Mouse (Mus musculus) neural tube, embryonic 14.5 days (tissue): ENCODE data around the gene Ubash3a. TPM values are rescaled to one million over a fixed set of nuclear protein-coding genes. Genes with fewer than 3 reads are reported as not detected.

Experiments
- ATAC-seq: fragments of 200-750 bp; cut with Nextera tagmentation; 2 replicates; pipeline ENCODE4 v1.8.0; 2017; ENCODE audit warnings: low read depth, mild to moderate bottlenecking, moderate TSS enrichment, moderate library complexity
- H3K27ac ChIP-seq: fragments of 300-500 bp; sonication (generic); 2 replicates; pipeline ENCODE4 v1.5.1; 2014; ENCODE audit warnings: low read depth, mild to moderate bottlenecking, control low read depth, low read length, moderate library complexity, mixed read lengths
- H3K27me3 ChIP-seq: fragments of 300-500 bp; sonication (generic); 2 replicates; pipeline ENCODE4 v1.6.1; 2014; ENCODE audit warnings: low read length; ENCODE audit not compliant: control insufficient read depth, insufficient read depth
- H3K36me3 ChIP-seq: fragments of 300-500 bp; sonication (generic); 2 replicates; pipeline ENCODE4 v1.6.1; 2014; ENCODE audit warnings: low read length, mixed read lengths; ENCODE audit not compliant: control insufficient read depth, insufficient read depth
- H3K4me1 ChIP-seq: fragments of 300-500 bp; sonication (generic); 2 replicates; pipeline ENCODE4 v1.6.1; 2014; ENCODE audit warnings: low read length; ENCODE audit not compliant: control insufficient read depth, insufficient read depth
- H3K4me2 ChIP-seq: fragments of 300-500 bp; sonication (generic); 2 replicates; pipeline ENCODE4 v1.6.1; 2014; ENCODE audit warnings: mild to moderate bottlenecking, low read depth, low read length, control low read depth
- H3K4me3 ChIP-seq: fragments of 300-500 bp; sonication (generic); 2 replicates; pipeline ENCODE4 v1.5.1; 2014; ENCODE audit warnings: low read depth, low read length, control low read depth, mixed read lengths
- H3K9ac ChIP-seq: fragments of 300-500 bp; sonication (generic); replicated peaks from 2 replicates; pipeline ENCODE4 v1.6.1; 2014; ENCODE audit warnings: low read depth, mild to moderate bottlenecking, control low read depth, low read length, mixed read lengths
- H3K9me3 ChIP-seq: fragments of 300-500 bp; sonication (generic); 2 replicates; pipeline ENCODE4 v1.6.1; 2016; ENCODE audit warnings: low read length; ENCODE audit not compliant: control insufficient read depth
- WGBS: fragments of 180-500 bp; shearing (Covaris S2); extraction: QIAGEN DNeasy Blood & Tissue Kit; methylation state at CpG from one replicate; pipeline ENCODE4 v1.1.7; 2014; 5-methylcytosine and 5-hydroxymethylcytosine counted together
- polyA plus RNA-seq: library from polyadenylated mRNA; unstranded; fragments of >200 nt; fragmentation: Nextera tagmentation; extraction: Ambion mirVana; gene quantifications from 2 replicates; pipeline ENCODE4 v1.2.1, GENCODE M21; 2014

The Ubash3a gene
- polyA plus RNA-seq, 1 experiment from 2014 or later = 0.44 TPM

DNA sequence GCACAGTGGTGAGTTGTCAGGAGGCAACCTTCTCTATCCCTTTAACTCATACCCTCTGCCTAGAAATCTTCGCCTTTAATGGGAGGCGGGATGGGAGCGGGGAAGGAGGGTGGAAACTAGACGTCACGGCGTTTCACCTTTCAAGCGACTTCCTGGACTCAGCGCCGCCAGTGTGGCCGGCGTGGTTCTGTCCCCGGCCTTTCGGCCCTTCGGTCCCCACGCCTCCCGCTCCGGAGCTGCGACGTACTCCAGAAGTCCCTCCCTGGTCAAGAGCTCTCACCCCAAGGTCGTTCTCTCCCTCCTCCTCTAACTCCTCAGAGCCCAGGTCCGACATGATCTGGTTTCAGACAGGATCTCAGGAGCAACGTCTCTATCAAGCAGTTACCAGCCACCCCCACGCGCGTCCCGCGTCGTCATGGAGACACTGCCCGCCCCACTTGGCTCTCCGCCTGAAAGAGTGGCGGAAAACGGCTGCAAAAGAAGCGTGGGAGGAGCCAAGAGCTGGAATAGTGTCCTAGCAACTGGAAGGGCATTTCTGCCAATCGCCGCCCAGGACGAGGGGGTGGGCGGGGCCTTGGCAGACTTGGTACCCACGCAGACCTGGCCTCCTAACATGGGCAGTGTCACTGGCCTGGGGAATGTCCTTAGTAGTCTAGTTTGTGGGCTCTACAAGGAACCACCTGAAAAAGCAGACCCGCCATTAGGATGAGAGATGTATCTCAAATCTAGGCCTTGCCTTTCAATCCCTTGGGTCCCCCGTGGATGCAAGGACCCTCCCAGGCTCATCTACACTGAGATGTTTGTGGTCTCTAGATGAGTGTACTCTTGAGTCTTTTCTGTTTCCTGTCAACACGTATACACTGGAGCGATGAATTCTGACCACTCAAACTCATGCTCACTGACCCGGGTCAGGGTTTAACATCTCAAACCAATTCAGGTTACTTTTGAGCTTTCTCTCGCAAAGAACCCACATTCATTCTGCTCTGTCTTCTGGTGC, 69.5 kb downstream of the Ubash3a start, which contains the start of gene Rsph1:
TSS of gene Rsph1 (minus strand) at position 462 of the 997 bp plus-strand sequence.
- H3K9me3 ChIP-seq = no peaks in the 10 kb centered on the region
- peak within 1 kb of the TSS; percentile 76 for H3K4me2 ChIP-seq
- no peaks in the 10 kb centered on the region for H3K27me3 ChIP-seq
- peak; percentile 95 for ATAC-seq
- no peaks in the 10 kb centered on the region for H3K36me3 ChIP-seq
- 10% methylated on average over 43 of the region's 44 CpGs for WGBS
- H3K9ac ChIP-seq = no peak within 1 kb of the TSS; the same call in 1 of the 2 replicates
- H3K4me3 ChIP-seq = peak within 1 kb of the TSS; percentile 41
- no peak within 1 kb of the TSS for H3K27ac ChIP-seq
- H3K4me1 ChIP-seq = no peaks in the 10 kb centered on the region

DNA sequence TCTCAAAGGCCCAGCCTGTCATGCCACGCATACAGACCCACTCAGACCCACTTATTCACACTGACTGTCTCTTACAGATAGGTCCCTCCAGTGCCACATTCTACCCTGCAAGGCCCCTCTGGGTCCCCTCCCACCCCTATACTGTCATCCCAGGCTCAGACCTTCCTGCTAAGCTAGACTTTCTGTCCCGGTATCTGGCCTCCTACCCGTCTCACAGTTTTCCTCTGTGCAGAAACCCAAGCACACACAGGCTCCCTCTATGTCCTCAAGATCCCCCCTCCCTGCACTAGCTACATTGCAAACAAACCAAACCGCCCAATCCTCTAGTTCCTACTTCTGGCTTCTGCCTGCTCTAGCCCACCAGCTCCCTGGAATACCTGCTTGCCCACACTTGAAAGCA, 70.3 kb downstream of the Ubash3a start:
- no peak overlapping the region for H3K27ac ChIP-seq
- H3K36me3 ChIP-seq = no peaks in the 10 kb centered on the region
- H3K4me1 ChIP-seq = no peaks in the 10 kb centered on the region
- no peak for ATAC-seq
- H3K4me2 ChIP-seq = no peak overlapping the region
- H3K4me3 ChIP-seq = no peak overlapping the region
- H3K9ac ChIP-seq = no peak overlapping the region
- 76% methylated on average over 4 of the region's 4 CpGs for WGBS
- no peaks in the 10 kb centered on the region for H3K27me3 ChIP-seq
- H3K9me3 ChIP-seq = no peaks in the 10 kb centered on the region

DNA sequence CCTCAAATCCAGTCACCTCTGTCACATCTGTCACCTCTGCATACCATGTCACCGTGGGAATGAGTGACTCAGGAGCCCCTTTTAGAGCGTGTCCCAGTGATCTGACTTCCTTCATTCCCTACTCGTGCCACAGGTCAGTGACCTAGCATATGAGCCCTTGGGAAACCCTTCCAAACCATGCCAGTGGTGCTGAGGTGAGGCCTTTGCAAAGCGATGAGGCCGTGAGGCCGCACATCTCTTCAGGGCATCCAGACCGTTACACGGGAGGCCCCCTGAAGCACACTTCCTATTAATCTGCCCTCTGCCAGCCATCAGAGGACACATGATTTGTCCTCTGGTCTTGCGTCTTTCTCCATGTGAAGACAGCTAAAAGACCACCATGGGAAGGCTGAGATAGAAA, 71.9 kb downstream of the Ubash3a start:
- no peak overlapping the region for H3K4me2 ChIP-seq
- H3K4me1 ChIP-seq = no peaks in the 10 kb centered on the region
- H3K4me3 ChIP-seq = no peak overlapping the region
- WGBS = 81% methylated on average over 9 of the region's 9 CpGs
- no peaks in the 10 kb centered on the region for H3K27me3 ChIP-seq
- no peak for ATAC-seq
- H3K27ac ChIP-seq = no peak overlapping the region
- H3K9ac ChIP-seq = no peak overlapping the region
- no peaks in the 10 kb centered on the region for H3K9me3 ChIP-seq
- no peaks in the 10 kb centered on the region for H3K36me3 ChIP-seq

DNA sequence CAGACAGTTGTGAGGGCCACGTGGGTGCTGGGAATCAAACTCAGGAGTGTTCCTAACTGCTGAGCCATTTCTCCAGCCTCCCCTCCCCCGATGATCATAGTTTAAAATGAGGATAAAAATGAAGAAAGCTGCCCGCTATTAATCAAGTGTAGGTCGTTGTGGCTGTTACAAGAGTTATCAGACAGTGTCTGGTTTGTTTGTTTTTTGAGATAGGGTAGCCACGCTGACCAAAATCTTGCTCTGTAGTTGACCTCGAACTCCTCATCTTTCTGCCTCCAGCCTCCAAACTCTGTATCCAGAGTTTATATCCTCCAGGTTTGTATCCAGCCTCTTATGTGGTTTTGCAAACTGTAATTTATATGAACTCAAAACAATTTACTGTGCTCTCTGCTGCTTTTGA, 72.6 kb downstream of the Ubash3a start:
- Histone ChIP-seq H3K9ac (no peak overlapping the region), H3K27me3 (no peaks in the 10 kb centered on the region), H3K4me2 (no peak overlapping the region), H3K4me1 (no peaks in the 10 kb centered on the region), H3K27ac (no peak overlapping the region), H3K4me3 (no peak overlapping the region), H3K9me3 (no peaks in the 10 kb centered on the region), H3K36me3 (no peaks in the 10 kb centered on the region)
- 83% methylated on average over 6 of the region's 6 CpGs for WGBS
- ATAC-seq = no peak

DNA sequence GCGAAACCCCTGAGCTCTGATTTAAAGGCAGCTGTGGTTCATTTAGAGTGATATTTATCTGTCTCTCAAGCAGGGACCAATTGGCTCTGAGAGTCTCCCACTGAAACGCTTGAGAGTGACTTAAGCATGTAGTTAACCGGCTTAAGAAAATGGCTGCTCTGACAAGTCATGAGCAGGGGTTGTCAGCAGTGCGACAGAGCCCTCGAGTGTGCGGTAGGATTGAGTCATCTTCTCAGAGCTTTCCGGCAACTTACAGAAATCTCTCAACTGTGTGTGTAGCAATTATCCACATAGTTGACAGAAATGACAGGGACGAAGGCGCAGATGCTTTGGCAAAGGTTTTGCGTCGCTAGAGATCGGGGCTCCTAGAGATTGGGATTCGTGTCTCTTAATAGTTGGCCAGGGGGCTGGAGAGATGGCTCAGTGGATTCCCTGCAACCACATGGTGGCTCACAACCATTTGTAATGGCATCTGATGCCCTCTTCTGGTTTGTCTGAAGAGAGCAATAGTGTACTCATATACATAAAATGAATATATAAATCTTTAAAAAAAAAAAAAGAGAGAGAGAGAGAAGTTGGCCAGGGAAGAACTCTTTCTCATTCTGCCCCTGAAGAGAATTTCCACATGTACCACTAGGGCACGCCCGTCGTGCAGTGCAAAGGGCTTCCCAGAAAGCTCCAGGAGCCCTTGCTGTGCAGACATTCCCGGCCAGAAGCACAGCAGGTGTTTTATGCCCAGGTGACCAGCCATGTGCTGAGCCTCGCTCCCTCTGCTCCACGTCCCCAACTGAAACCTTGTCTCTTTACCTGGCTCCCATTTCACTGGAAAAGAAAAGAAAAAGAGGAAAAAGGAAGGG, 74.4 kb downstream of the Ubash3a start:
- Histone ChIP-seq H3K9ac (no peak overlapping the region), H3K9me3 (no peaks in the 10 kb centered on the region), H3K27ac (no peak overlapping the region), H3K4me3 (no peak overlapping the region), H3K4me2 (no peak overlapping the region), H3K27me3 (no peaks in the 10 kb centered on the region), H3K36me3 (no peaks in the 10 kb centered on the region), H3K4me1 (no peaks in the 10 kb centered on the region)
- no peak for ATAC-seq
- WGBS = 45% methylated on average over 19 of the region's 19 CpGs

DNA sequence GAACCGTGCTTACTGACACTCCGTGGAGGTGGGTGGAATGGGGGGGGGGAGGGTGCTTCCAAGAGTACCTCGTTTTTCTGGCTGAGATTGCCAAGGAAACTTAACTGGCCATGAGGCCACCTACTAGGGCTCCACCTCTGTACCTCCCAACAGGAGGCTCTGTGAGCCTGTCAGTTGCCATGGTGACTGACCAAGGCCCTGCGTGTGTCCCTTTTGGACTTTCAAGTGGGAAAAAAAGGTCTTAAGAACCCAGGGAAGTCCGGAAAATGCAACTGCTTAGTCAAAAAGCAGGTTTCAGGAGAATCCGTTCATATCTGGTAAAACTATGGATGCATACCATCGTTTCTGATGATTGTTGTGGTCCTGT, 75.0 kb downstream of the Ubash3a start:
- ATAC-seq = no peak
- 15% methylated on average over 7 of the region's 7 CpGs for WGBS
- Histone ChIP-seq H3K27me3 (no peaks in the 10 kb centered on the region), H3K36me3 (no peaks in the 10 kb centered on the region), H3K4me1 (no peaks in the 10 kb centered on the region), H3K9ac (no peak overlapping the region), H3K4me2 (no peak overlapping the region), H3K9me3 (no peaks in the 10 kb centered on the region), H3K27ac (no peak overlapping the region), H3K4me3 (no peak overlapping the region)

DNA sequence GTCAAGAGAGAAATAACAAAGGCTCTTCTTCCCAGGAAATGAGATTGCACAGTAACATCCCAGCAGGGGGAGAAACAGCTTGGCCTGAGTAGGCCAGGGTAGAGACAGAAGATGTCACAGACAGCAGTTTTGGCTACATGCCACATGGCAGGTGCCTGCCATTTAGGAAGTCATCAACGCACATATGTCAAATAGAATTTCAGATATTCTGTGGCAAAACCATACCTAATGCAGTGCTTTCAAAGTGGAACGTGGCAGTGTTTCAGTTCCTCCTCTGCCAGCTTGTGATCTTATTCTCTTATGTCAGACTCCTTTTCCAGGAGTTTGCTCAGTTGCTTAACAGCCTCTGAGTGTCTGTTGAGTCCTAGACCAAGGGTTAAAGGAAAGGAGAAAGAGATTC, 78.2 kb downstream of the Ubash3a start:
- WGBS = 63% methylated on average over 2 of the region's 2 CpGs
- no peak overlapping the region for H3K4me2 ChIP-seq
- ATAC-seq = no peak

DNA sequence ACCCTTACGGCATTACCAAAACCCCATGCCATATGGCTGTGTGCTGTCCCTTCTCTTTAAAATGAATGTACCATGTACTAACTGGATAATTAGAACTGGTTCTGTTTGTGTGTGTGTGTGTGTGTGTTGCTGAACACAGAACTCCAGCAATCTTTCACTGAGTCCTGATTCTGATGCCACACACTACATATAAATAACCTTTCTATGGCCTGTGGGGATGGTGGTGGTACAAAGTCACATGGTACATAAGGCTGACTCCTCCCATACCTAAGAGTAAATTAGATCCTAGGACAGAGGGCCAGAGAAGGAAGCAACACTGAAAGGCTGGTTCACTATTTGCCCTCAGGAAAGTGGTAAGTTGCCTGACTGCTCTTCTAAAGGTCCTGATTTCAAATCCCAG, 78.8 kb downstream of the Ubash3a start, which contains the start of gene Slc37a1:
TSS of gene Slc37a1 (plus strand) at position 301 of the 400 bp plus-strand sequence.
- Histone ChIP-seq H3K9ac (no peak within 1 kb of the TSS), H3K4me3 (no peak within 1 kb of the TSS), H3K27ac (no peak within 1 kb of the TSS), H3K36me3 (no peaks in the 10 kb centered on the region), H3K27me3 (no peaks in the 10 kb centered on the region), H3K9me3 (no peaks in the 10 kb centered on the region), H3K4me2 (no peak within 1 kb of the TSS), H3K4me1 (no peaks in the 10 kb centered on the region)
- ATAC-seq = no peak
- 93% methylated on average over 1 of the region's 1 CpGs for WGBS

More for the DNA sequence above, 78.2 kb downstream of the Ubash3a start:
- H3K9me3 ChIP-seq = no peaks in the 10 kb centered on the region
- no peaks in the 10 kb centered on the region for H3K27me3 ChIP-seq
- H3K27ac ChIP-seq = no peak overlapping the region
- no peaks in the 10 kb centered on the region for H3K36me3 ChIP-seq
- H3K4me3 ChIP-seq = no peak overlapping the region
- no peaks in the 10 kb centered on the region for H3K4me1 ChIP-seq
- no peak overlapping the region for H3K9ac ChIP-seq

DNA sequence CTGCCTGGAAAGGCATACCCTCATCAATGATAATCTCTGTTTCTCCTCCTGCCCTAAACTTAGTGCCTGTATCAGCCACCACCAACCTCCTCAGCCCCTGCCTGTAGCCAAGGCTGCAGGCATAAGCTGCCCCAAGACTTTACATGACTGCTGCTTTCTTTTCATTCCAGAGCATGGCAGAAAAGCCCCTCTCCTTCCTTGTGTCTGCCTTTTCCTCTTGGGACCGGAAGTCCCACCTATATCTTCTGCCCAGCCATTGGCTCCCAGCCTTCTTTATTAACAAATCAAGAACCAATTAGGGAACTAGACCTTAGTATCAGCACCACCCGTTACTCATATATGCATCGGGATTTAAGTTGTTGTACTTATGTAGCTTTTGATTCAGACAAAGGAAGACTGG, 79.5 kb downstream of the Ubash3a start:
- Histone ChIP-seq H3K4me1 (no peaks in the 10 kb centered on the region), H3K9ac (no peak overlapping the region), H3K4me3 (no peak overlapping the region), H3K27me3 (no peaks in the 10 kb centered on the region), H3K4me2 (no peak overlapping the region), H3K27ac (no peak overlapping the region), H3K9me3 (no peaks in the 10 kb centered on the region), H3K36me3 (no peaks in the 10 kb centered on the region)
- ATAC-seq = no peak
- 87% methylated on average over 3 of the region's 3 CpGs for WGBS
